Mouse (Mus musculus) midbrain, embryonic 11.5 days (tissue): Measurements from ENCODE around the gene Ccdc125. TPM values are rescaled to one million over a fixed set of nuclear protein-coding genes. Genes with fewer than 3 reads are reported as not detected.
"Not testable (repeated sequence)": the region's sequence is repeated elsewhere in the genome, so short reads cannot be mapped to it uniquely, and the experiment has no call there.

ENCODE experiments used
- ATAC-seq: fragments of 200-750 bp; cut with Nextera tagmentation; 2 replicates; pipeline ENCODE4 v1.8.0; 2017; ENCODE audit warnings: moderate TSS enrichment, moderate library complexity; ENCODE audit not compliant: low FRiP score
- DNase-seq: peaks from one replicate; pipeline ENCODE4 v3.0.0; 2015; ENCODE audit warnings: low spot score; ENCODE audit errors: missing footprints
- H3K27ac ChIP-seq: fragments of 300-500 bp; sonication (generic); 2 replicates; pipeline ENCODE4 v1.5.1; 2014; ENCODE audit warnings: low read depth, low read length
- H3K27me3 ChIP-seq: fragments of 300-500 bp; sonication (generic); 2 replicates; pipeline ENCODE4 v1.6.1; 2014; ENCODE audit warnings: mild to moderate bottlenecking, low read length, moderate library complexity, mixed read lengths; ENCODE audit not compliant: control insufficient read depth, insufficient read depth
- H3K36me3 ChIP-seq: fragments of 300-500 bp; sonication (generic); 2 replicates; pipeline ENCODE4 v1.6.1; 2014; ENCODE audit warnings: mild to moderate bottlenecking, low read length, moderate library complexity, mixed read lengths; ENCODE audit not compliant: control insufficient read depth, insufficient read depth
- H3K4me1 ChIP-seq: fragments of 300-500 bp; sonication (generic); 2 replicates; pipeline ENCODE4 v1.6.1; 2014; ENCODE audit warnings: low read length; ENCODE audit not compliant: control insufficient read depth, insufficient read depth
- H3K4me2 ChIP-seq: fragments of 300-500 bp; sonication (generic); 2 replicates; pipeline ENCODE4 v1.6.1; 2014; ENCODE audit warnings: mild to moderate bottlenecking, moderate library complexity
- H3K4me3 ChIP-seq: fragments of 300-500 bp; sonication (generic); 2 replicates; pipeline ENCODE4 v1.5.1; 2014; ENCODE audit warnings: low read depth, low read length
- H3K9ac ChIP-seq: fragments of 300-500 bp; sonication (generic); 2 replicates; pipeline ENCODE4 v1.6.1; 2014; ENCODE audit warnings: low read length
- H3K9me3 ChIP-seq: fragments of 300-500 bp; sonication (generic); 2 replicates; pipeline ENCODE4 v1.6.1; 2016; ENCODE audit warnings: low read length; ENCODE audit not compliant: control insufficient read depth
- WGBS: fragments of 180-500 bp; shearing (Covaris S2); extraction: QIAGEN DNeasy Blood & Tissue Kit; methylation state at CpG from one replicate; pipeline ENCODE4 v1.1.7; 2014; 5-methylcytosine and 5-hydroxymethylcytosine counted together
- polyA plus RNA-seq: library from polyadenylated mRNA; unstranded; fragments of >200 nt; fragmentation: Nextera tagmentation; extraction: Ambion mirVana; gene quantifications from 2 replicates; pipeline ENCODE4 v1.2.1, GENCODE M21; 2014

The Ccdc125 gene
- polyA plus RNA-seq, 1 experiment from 2014 or later: 1.4 TPM

DNA sequence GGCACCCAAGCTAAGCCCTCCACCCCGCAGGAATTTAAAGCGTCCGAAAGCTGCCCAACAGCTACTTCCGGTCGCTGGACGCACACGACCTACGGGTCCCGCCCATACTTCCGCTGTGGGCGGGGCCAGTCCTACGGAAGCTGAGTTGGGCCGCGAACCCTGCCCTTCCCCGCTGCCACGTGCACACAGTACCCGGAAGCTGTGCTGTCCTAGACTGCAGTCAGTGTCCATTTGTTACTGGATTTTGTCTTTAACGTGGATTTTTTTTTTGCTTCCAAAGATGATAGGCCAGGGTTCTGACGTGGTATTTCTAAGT is 61.3 kb downstream of the Ccdc125 start, which contains the start of gene Cdk7:
Gene Cdk7, minus strand, starts transcription at position 79 of the 316 bp plus-strand sequence.
- peak within 1 kb of the TSS; percentile 59 for H3K4me2 ChIP-seq
- ATAC-seq (peak; percentile 99), DNase-seq (peak; percentile 100)
- no peaks in the 10 kb centered on the region for H3K9me3 ChIP-seq
- peaks cover 6% of the 10 kb centered on the region; the same call in 1 of the 2 replicates for H3K4me1 ChIP-seq
- 1% methylated on average over 19 of the region's 19 CpGs for WGBS
- H3K9ac ChIP-seq: peak within 1 kb of the TSS; percentile 89
- peak within 1 kb of the TSS; percentile 63 for H3K27ac ChIP-seq
- H3K4me3 ChIP-seq: peak within 1 kb of the TSS; percentile 87
- peaks cover 6% of the 10 kb centered on the region; the same call in 1 of the 2 replicates for H3K36me3 ChIP-seq
- H3K27me3 ChIP-seq: no peaks in the 10 kb centered on the region

DNA sequence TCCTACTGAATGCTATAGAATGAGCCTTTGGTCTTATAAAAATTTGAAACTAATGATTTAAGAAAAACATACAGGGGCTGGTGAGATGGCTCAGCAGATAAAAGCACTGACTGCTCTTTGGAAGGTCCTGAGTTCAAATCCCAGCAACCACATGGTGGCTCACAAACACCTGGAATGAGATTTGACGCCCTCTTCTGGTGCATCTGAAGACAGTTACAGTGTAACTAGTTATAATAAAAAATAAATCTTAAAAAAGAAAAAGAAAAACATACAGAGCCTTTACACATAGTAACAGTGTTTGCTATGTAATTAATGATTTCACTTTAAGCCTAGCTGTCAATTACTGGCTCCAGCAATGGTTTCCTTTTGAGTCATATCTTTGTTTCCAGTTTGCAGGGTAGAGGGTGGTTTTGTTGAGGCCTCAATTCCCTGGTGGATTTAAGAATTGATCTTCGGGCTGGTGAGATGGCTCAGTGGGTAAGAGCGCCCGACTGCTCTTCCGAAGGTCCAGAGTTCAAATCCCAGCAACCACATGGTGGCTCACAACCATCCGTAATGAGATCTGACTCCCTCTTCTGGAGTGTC is 62.0 kb downstream of the Ccdc125 start:
- not testable (repeated sequence) for H3K9me3 ChIP-seq, DNase-seq, H3K4me3 ChIP-seq, H3K4me2 ChIP-seq, H3K27ac ChIP-seq, ATAC-seq, H3K4me1 ChIP-seq, H3K9ac ChIP-seq, H3K36me3 ChIP-seq, H3K27me3 ChIP-seq
- 93% methylated on average over 5 of the region's 6 CpGs for WGBS

DNA sequence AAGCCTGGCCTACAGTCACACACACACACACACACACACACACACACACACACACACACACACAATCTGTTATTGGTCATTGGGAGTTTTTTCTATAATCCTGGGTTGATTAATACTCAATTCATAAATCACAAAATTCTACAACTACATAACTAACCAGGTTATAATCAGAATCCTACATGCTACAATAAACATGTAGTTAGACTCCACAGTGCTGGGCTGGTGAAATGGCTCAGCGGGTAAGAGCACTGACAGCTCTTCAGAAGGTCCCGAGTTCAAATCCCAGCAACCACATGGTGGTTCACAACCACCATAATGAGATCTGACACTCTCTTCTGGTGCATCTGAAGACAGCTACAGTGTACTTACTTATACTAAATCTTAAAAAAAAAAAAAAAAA is 63.2 kb downstream of the Ccdc125 start:
- no peak overlapping the region for H3K4me2 ChIP-seq
- H3K9ac ChIP-seq: no peak overlapping the region
- ATAC-seq: no peak
- DNase-seq: no peak
- H3K27me3 ChIP-seq: no peaks in the 10 kb centered on the region
- H3K27ac ChIP-seq: no peak overlapping the region
- H3K9me3 ChIP-seq: no peaks in the 10 kb centered on the region
- peaks cover 3% of the 10 kb centered on the region; the same call in 1 of the 2 replicates for H3K36me3 ChIP-seq
- peaks cover 6% of the 10 kb centered on the region; the same call in 1 of the 2 replicates for H3K4me1 ChIP-seq
- WGBS: 92% methylated on average over 2 of the region's 2 CpGs
- no peak overlapping the region for H3K4me3 ChIP-seq

GRCm38 (mm10) chr13:100742831-100743230 is 73.3 kb downstream of the Ccdc125 start:
- Histone ChIP-seq H3K9me3 (no peaks in the 10 kb centered on the region), H3K4me3 (no peak overlapping the region), H3K9ac (no peak overlapping the region), H3K4me1 (peaks cover 8% of the 10 kb centered on the region), H3K4me2 (no peak overlapping the region), H3K27ac (no peak overlapping the region), H3K36me3 (no peaks in the 10 kb centered on the region), H3K27me3 (no peaks in the 10 kb centered on the region)
- 85% methylated on average over 5 of the region's 5 CpGs for WGBS
- DNase-seq (no peak), ATAC-seq (no peak)

GRCm38 (mm10) chr13:100743346-100744035 is 74.0 kb downstream of the Ccdc125 start:
- no peaks in the 10 kb centered on the region for H3K9me3 ChIP-seq
- H3K27ac ChIP-seq: peak overlapping the region; percentile 94; the same call in 1 of the 2 replicates
- peak overlapping the region; percentile 82 for H3K4me3 ChIP-seq
- peak; percentile 34 for ATAC-seq
- peak overlapping the region; percentile 63 for H3K4me2 ChIP-seq
- 66% methylated on average over 11 of the region's 11 CpGs for WGBS
- no peak for DNase-seq
- peak overlapping the region; percentile 88 for H3K9ac ChIP-seq
- H3K4me1 ChIP-seq: peaks cover 8% of the 10 kb centered on the region
- H3K36me3 ChIP-seq: no peaks in the 10 kb centered on the region
- H3K27me3 ChIP-seq: no peaks in the 10 kb centered on the region

DNA sequence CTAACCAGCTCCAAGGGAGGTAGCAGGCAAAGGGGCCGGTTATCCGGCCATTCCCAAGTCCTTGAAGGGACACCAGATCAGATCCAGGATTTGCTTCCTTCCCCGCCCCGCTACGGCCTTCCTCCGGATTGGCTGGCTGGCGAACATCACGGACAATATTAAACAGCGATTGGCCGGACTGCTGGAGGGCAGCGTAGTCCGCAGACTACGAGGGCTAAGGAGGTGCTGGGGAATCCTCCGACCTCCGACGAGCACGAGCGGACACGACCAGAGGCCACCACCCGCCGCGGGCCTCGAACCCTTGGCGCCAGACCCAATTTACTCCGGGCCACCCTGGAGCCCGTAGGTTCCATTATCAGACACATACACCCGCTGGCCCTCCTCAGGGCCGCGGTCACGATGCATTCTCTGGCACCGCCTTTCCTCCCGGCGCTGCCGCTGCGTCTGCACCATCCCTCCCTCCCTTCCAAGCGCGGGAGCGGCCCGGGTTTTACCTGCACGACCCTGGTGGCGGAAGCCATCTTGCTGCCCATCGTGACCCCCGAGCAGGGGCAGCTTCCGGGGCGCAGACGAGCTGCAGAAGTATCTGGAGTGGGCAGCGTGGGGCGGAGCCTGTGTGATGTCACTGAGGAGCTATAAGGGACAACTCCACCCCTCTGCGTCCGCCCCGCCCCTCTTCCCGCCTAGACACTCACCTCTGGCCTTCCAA is 74.7 kb downstream of the Ccdc125 start, which contains the start of gene Mrps36:
Gene Mrps36, minus strand, starts transcription at position 624 of the 709 bp plus-strand sequence.
- Histone ChIP-seq H3K4me1 (peaks cover 8% of the 10 kb centered on the region), H3K9me3 (no peaks in the 10 kb centered on the region), H3K27me3 (no peaks in the 10 kb centered on the region), H3K36me3 (no peaks in the 10 kb centered on the region), H3K4me2 (peak within 1 kb of the TSS; percentile 63), H3K9ac (peak within 1 kb of the TSS; percentile 88), H3K27ac (peak within 1 kb of the TSS; percentile 94), H3K4me3 (peak within 1 kb of the TSS; percentile 82)
- DNase-seq (peak; percentile 99), ATAC-seq (peak; percentile 98)
- under 1% methylated on average over 52 of the region's 52 CpGs for WGBS

- DNase-seq (no peak), ATAC-seq (no peak)
- no peak overlapping the region for H3K27ac ChIP-seq
- no peak overlapping the region for H3K4me3 ChIP-seq
- 93% methylated on average over 3 of the region's 3 CpGs for WGBS
- H3K9me3 ChIP-seq: no peaks in the 10 kb centered on the region
- H3K27me3 ChIP-seq: no peaks in the 10 kb centered on the region
- no peaks in the 10 kb centered on the region for H3K36me3 ChIP-seq
- H3K9ac ChIP-seq: no peak overlapping the region
- peaks cover 8% of the 10 kb centered on the region for H3K4me1 ChIP-seq
- no peak overlapping the region for H3K4me2 ChIP-seq
Observed at GRCm38 (mm10) chr13:100746090-100746489, 76.6 kb downstream of the Ccdc125 start.
